Mouse (Mus musculus) MEL (cell line): Measurements from ENCODE around the gene Zfp39. TPM values are rescaled to one million over a fixed set of nuclear protein-coding genes. Genes with fewer than 3 reads are reported as not detected.

Experiments
- DNase-seq: peaks from one replicate; pipeline ENCODE4 v3.0.0; 2011; ENCODE audit warnings: low read depth, low spot score
- H3K27ac ChIP-seq: 2 replicates; pipeline ENCODE4 v1.5.1; 2012; ENCODE audit warnings: low read depth, mild to moderate bottlenecking, control low read depth, low read length, moderate library complexity; ENCODE audit not compliant: control insufficient read depth
- H3K27me3 ChIP-seq, 2 experiments: fragments of 150-350 bp in 1 of 2; sonication (generic) in 1 of 2; 2 replicates each; pipeline ENCODE4 v1.6.1; 2012; ENCODE audit warnings: low read length in 2 of 2, mild to moderate bottlenecking in 2 of 2, improper control_type of control experiment in 1 of 2, moderate library complexity in 1 of 2; ENCODE audit not compliant: insufficient read depth in 2 of 2, control insufficient read depth in 1 of 2
- H3K36me3 ChIP-seq, 2 experiments: 2 replicates each; pipeline ENCODE4 v1.6.1; 2012 to 2014; ENCODE audit warnings: low read length in 2 of 2, improper control_type of control experiment in 1 of 2, inconsistent platforms in 1 of 2, mild to moderate bottlenecking in 1 of 2; ENCODE audit not compliant: insufficient read depth in 2 of 2, control insufficient read depth in 1 of 2
- H3K4me1 ChIP-seq, 2 experiments: fragments of 150-350 bp in 1 of 2; sonication (generic) in 1 of 2; 2 replicates each; pipeline ENCODE4 v1.6.1; 2012; ENCODE audit warnings: low read length in 2 of 2, improper control_type of control experiment in 1 of 2, mild to moderate bottlenecking in 1 of 2; ENCODE audit not compliant: insufficient read depth in 2 of 2, control insufficient read depth in 1 of 2
- H3K4me3 ChIP-seq, 2 experiments: fragments of 150-350 bp in 1 of 2; sonication (generic) in 1 of 2; 2 replicates each; pipeline ENCODE4 v1.5.1; 2012; ENCODE audit warnings: low read depth in 2 of 2, low read length in 2 of 2, mild to moderate bottlenecking in 2 of 2, moderate library complexity in 2 of 2, control low read depth in 1 of 2, improper control_type of control experiment in 1 of 2; ENCODE audit not compliant: control insufficient read depth in 1 of 2, insufficient read depth in 1 of 2
- H3K79me2 ChIP-seq: 2 replicates; pipeline ENCODE4 v1.6.1; 2012; ENCODE audit warnings: mild to moderate bottlenecking, low read length, moderate library complexity; ENCODE audit not compliant: control insufficient read depth, poor library complexity, insufficient read depth
- H3K9ac ChIP-seq: 2 replicates; pipeline ENCODE4 v1.6.1; 2012; ENCODE audit warnings: low read depth, mild to moderate bottlenecking, control low read depth, low read length, moderate library complexity; ENCODE audit not compliant: control insufficient read depth, poor library complexity, severe bottlenecking
- H3K9me3 ChIP-seq: fragments of 150-350 bp; sonication (generic); replicated peaks from 2 replicates; pipeline ENCODE4 v1.6.1; 2012; ENCODE audit warnings: mild to moderate bottlenecking, low read length, improper control_type of control experiment, moderate library complexity; ENCODE audit not compliant: insufficient read depth
- BHLHE40 ChIP-seq: IDR thresholded peaks from 2 replicates; pipeline ENCODE4 v1.6.1; 2012; ENCODE audit warnings: low read depth, mild to moderate bottlenecking, inconsistent platforms, low read length, improper control_type of control experiment, borderline replicate concordance
- CHD1 ChIP-seq: IDR thresholded peaks from 2 replicates; pipeline ENCODE4 v1.6.1; 2012; ENCODE audit warnings: low read depth, mild to moderate bottlenecking, inconsistent platforms, low read length, improper control_type of control experiment
- CHD2 ChIP-seq: IDR thresholded peaks from 2 replicates; pipeline ENCODE4 v1.6.1; 2011; ENCODE audit warnings: low read length, improper control_type of control experiment
- CTCF ChIP-seq, 3 experiments: IDR thresholded peaks in 2 of 3; conservative IDR thresholded peaks in 1 of 3; 2 replicates each; pipeline ENCODE4 v1.5.1; 2011 to 2012; ENCODE audit warnings: low read length in 3 of 3, low read depth in 2 of 3, mild to moderate bottlenecking in 2 of 3, improper control_type of control experiment in 1 of 3, inconsistent platforms in 1 of 3, mixed read lengths in 1 of 3, moderate library complexity in 1 of 3; ENCODE audit not compliant: control insufficient read depth in 1 of 3, insufficient read depth in 1 of 3, poor library complexity in 1 of 3, severe bottlenecking in 1 of 3
- E2F4 ChIP-seq: IDR thresholded peaks from 2 replicates; pipeline ENCODE4 v1.6.1; 2011; ENCODE audit warnings: low read depth, low read length, improper control_type of control experiment, borderline replicate concordance
- ELF1 ChIP-seq: IDR thresholded peaks from 2 replicates; pipeline ENCODE4 v1.6.1; 2014; ENCODE audit warnings: low read depth, mild to moderate bottlenecking, inconsistent platforms, low read length, improper control_type of control experiment, moderate library complexity
- EP300 ChIP-seq, 2 experiments: IDR thresholded peaks; 2 replicates each; pipeline ENCODE4 v1.6.1; 2011; ENCODE audit warnings: improper control_type of control experiment in 2 of 2, low read length in 2 of 2, low read depth in 1 of 2, mild to moderate bottlenecking in 1 of 2
- ETS1 ChIP-seq: IDR thresholded peaks from 2 replicates; pipeline ENCODE4 v1.6.1; 2012; ENCODE audit warnings: low read depth, mild to moderate bottlenecking, inconsistent platforms, low read length, improper control_type of control experiment, moderate library complexity
- GABPA ChIP-seq: IDR thresholded peaks from 2 replicates; pipeline ENCODE4 v1.6.1; 2012; ENCODE audit warnings: low read depth, mild to moderate bottlenecking, inconsistent platforms, low read length, improper control_type of control experiment, moderate library complexity
- GATA1 ChIP-seq: IDR thresholded peaks from 2 replicates; pipeline ENCODE4 v1.6.1; 2011; ENCODE audit warnings: low read depth, low read length, improper control_type of control experiment
- JUND ChIP-seq: IDR thresholded peaks from 2 replicates; pipeline ENCODE4 v1.6.1; 2011; ENCODE audit warnings: low read depth, mild to moderate bottlenecking, improper control_type of control experiment, low read length
- KAT2A ChIP-seq: conservative IDR thresholded peaks from 2 replicates; pipeline ENCODE4 v1.6.1; 2012; ENCODE audit warnings: low read depth, low read length, improper control_type of control experiment, inconsistent platforms
- MAX ChIP-seq: IDR thresholded peaks from 2 replicates; pipeline ENCODE4 v1.6.1; 2011; ENCODE audit warnings: low read length, improper control_type of control experiment
- MAZ ChIP-seq: IDR thresholded peaks from 2 replicates; pipeline ENCODE4 v1.6.1; 2012; ENCODE audit warnings: low read depth, mild to moderate bottlenecking, inconsistent platforms, low read length, improper control_type of control experiment
- MXI1 ChIP-seq: IDR thresholded peaks from 2 replicates; pipeline ENCODE4 v1.6.1; 2011; ENCODE audit warnings: mild to moderate bottlenecking, low read depth, low read length, improper control_type of control experiment
- MYC ChIP-seq: IDR thresholded peaks from 2 replicates; pipeline ENCODE4 v1.6.1; 2011; ENCODE audit warnings: low read depth, mild to moderate bottlenecking, low read length, improper control_type of control experiment, moderate library complexity
- NELFE ChIP-seq: IDR thresholded peaks from 2 replicates; pipeline ENCODE4 v1.6.1; 2011; ENCODE audit warnings: low read depth, low read length, improper control_type of control experiment
- POLR2AphosphoS2 ChIP-seq: IDR thresholded peaks from 2 replicates; pipeline ENCODE4 v1.6.1; 2011; ENCODE audit warnings: low read length, improper control_type of control experiment
- RAD21 ChIP-seq: IDR thresholded peaks from 2 replicates; pipeline ENCODE4 v1.6.1; 2011; ENCODE audit warnings: mild to moderate bottlenecking, low read depth, low read length, improper control_type of control experiment
- RCOR1 ChIP-seq: IDR thresholded peaks from 2 replicates; pipeline ENCODE4 v1.6.1; 2012; ENCODE audit warnings: low read depth, mild to moderate bottlenecking, inconsistent platforms, low read length, improper control_type of control experiment
- SIN3A ChIP-seq: IDR thresholded peaks from 2 replicates; pipeline ENCODE4 v1.6.1; 2012; ENCODE audit warnings: low read length, improper control_type of control experiment, inconsistent platforms
- TAL1 ChIP-seq: IDR thresholded peaks from 2 replicates; pipeline ENCODE4 v1.6.1; 2012; ENCODE audit warnings: mild to moderate bottlenecking, inconsistent platforms, low read length, moderate library complexity, mixed read lengths
- TBP ChIP-seq: IDR thresholded peaks from 2 replicates; pipeline ENCODE4 v1.8.0; 2011; ENCODE audit warnings: low read depth, low read length, improper control_type of control experiment
- TCF12 ChIP-seq: IDR thresholded peaks from 2 replicates; pipeline ENCODE4 v1.6.1; 2014; ENCODE audit warnings: low read depth, mild to moderate bottlenecking, inconsistent platforms, low read length, improper control_type of control experiment, moderate library complexity
- UBTF ChIP-seq: IDR thresholded peaks from 2 replicates; pipeline ENCODE4 v1.6.1; 2012; ENCODE audit warnings: low read depth, mild to moderate bottlenecking, inconsistent platforms, low read length, improper control_type of control experiment, moderate library complexity, borderline replicate concordance; ENCODE audit not compliant: insufficient read depth
- USF1 ChIP-seq: IDR thresholded peaks from 2 replicates; pipeline ENCODE4 v1.6.1; 2014; ENCODE audit warnings: low read depth, mild to moderate bottlenecking, inconsistent platforms, low read length, improper control_type of control experiment, moderate library complexity
- USF2 ChIP-seq, 2 experiments: IDR thresholded peaks; 2 replicates each; pipeline ENCODE4 v1.6.1; 2011 to 2012; ENCODE audit warnings: improper control_type of control experiment in 2 of 2, low read length in 2 of 2, borderline replicate concordance in 1 of 2, inconsistent platforms in 1 of 2, low read depth in 1 of 2, mild to moderate bottlenecking in 1 of 2; ENCODE audit not compliant: insufficient read depth in 1 of 2
- ZC3H11A ChIP-seq: IDR thresholded peaks from 2 replicates; pipeline ENCODE4 v1.6.1; 2012; ENCODE audit warnings: low read depth, mild to moderate bottlenecking, inconsistent platforms, low read length, improper control_type of control experiment
- ZMIZ1 ChIP-seq: IDR thresholded peaks from 2 replicates; pipeline ENCODE4 v1.6.1; 2012; ENCODE audit warnings: low read depth, mild to moderate bottlenecking, inconsistent platforms, low read length, improper control_type of control experiment, moderate library complexity
- ZNF384 ChIP-seq: IDR thresholded peaks from 2 replicates; pipeline ENCODE4 v1.6.1; 2012; ENCODE audit warnings: low read depth, mild to moderate bottlenecking, inconsistent platforms, low read length, improper control_type of control experiment
- polyA plus RNA-seq, 2 experiments: library from polyadenylated mRNA; stranded (reverse) in 1 of 2; unstranded in 1 of 2; fragments of >175 nt in 1 of 2; fragments of >200 nt in 1 of 2; gene quantifications; 2 replicates each; pipeline versions ENCODE4 v1.2.1 to v1.2.4; 2012; ENCODE audit warnings: low replicate concordance in 2 of 2, low read depth in 1 of 2; ENCODE audit not compliant: insufficient read length in 2 of 2, insufficient read depth in 1 of 2, missing spikeins in 1 of 2
- total RNA-seq: library from RNA; depleted of rRNA; stranded (reverse); fragments of 300-350 nt; gene quantifications from 2 replicates; pipeline ENCODE4 v1.2.3, GENCODE M21; 2012

The Zfp39 gene
- total and polyA plus RNA-seq, 3 experiments, result 5.1 to 6.0 TPM; not detected in 1

DNA sequence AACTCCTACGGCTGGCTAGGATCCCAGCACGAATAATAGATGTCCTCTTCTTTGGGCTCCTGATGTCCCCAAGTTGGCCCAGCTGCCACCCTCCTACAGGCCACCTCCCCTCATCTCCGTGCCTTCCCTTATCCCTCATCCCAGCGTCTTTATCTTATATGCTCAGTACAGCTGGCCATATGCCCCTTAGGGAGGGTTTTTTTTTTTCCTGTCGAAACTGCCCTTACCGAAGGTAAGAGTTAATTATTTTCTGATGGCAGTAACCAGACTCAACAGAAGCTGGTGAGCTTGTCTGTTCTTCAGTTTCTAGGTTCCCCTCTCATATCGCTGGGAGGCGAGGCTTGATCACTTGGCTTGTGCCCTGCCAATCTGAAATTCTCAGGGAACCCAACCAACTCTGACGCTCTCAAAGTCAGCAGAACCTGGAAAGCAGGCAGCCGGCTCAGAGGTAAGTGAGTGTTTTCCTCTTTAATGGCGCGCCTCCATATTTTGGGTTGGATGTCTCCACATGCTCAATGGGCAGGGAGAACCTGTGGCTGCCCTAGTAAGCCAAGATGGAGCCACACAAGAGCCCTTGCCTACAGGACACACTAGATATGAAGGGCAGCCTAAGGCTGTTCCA lies 13.8 kb upstream of the Zfp39 start, which contains the start of gene Btnl10 (continued):
- peak; percentile 70 for TF ChIP-seq TAL1
- TF ChIP-seq NELFE, result no peak
- no peak for TF ChIP-seq ELF1
- peak; percentile 61; the same call in 1 of the 2 replicates for TF ChIP-seq BHLHE40
- no peak for TF ChIP-seq UBTF
- TF ChIP-seq RAD21, result no peak
- no peak for TF ChIP-seq CTCF (IDR thresholded peaks at IDR 0.05 in 2 of 3, conservative IDR thresholded peaks at IDR 0.05 in 1 of 3; ENCODE audit: control insufficient read depth in 1 of 3, insufficient read depth in 1 of 3, low read depth in 2 of 3, low read length in 3 of 3, poor library complexity in 1 of 3, severe bottlenecking in 1 of 3)
- peak; percentile 56; the same call in 1 of the 2 replicates for TF ChIP-seq MAZ
- TF ChIP-seq POLR2AphosphoS2, result no peak
- peak; percentile 37; the same call in 1 of the 2 replicates for TF ChIP-seq CHD1
- TF ChIP-seq ZMIZ1, result no peak
- peak; percentile 69; the same call in 1 of the 2 replicates for TF ChIP-seq GATA1
- TF ChIP-seq GABPA, result no peak
- TF ChIP-seq USF2 (IDR thresholded peaks at IDR 0.05; ENCODE audit: borderline replicate concordance in 1 of 2, insufficient read depth in 1 of 2, low read depth in 1 of 2, low read length in 2 of 2), result no peak
- TF ChIP-seq SIN3A, result peak; percentile 82
- TF ChIP-seq EP300 (IDR thresholded peaks at IDR 0.05; ENCODE audit: low read depth in 1 of 2, low read length in 2 of 2), result peak; percentile 62 to 83
- peak; percentile 74 for TF ChIP-seq ETS1
- no peak for TF ChIP-seq E2F4
- peak; percentile 67; the same call in 1 of the 2 replicates for TF ChIP-seq RCOR1
- TF ChIP-seq, all 39 proteins: peak for 15

DNA sequence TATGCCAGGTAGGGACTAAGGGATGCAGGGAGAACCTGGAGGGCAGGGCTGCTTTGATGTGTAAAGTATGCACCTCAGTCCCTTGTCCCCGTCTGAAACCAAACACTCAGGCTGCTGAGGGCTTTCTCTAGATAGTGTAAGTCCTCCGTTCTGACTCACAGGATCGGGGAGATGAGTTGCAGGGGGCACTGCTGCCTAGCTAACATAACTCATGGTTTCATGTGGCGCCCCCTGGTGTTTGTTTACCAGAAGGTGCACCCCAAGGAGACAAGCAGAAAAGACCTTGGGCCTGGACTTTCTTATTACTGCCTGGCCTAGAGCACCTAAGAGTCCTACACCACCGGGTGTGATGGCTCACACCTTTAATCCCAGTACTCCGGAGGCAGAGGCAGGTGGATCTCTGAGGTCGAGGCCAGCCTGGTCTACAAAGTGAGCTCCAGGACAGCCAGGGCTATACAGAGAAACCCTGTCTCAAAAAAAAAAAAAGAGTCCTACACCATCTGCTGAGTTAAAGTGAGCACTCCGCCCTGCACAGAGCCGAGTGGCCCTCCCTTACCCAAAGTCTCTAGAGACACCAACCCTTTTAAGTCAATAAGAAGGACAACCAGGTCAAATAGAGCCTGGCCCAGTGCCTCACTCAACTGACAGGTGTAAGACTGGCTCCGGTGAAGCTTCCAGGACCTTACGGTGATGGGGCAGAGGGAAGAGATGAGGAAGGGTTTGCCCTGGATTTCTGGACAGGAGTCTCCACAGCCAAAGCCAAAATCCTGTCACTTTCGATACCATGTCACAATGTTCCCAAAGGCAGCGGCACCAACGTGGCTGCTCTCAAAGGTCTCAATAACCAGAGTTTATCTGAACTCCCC lies 13.1 kb upstream of the Zfp39 start:
- H3K27me3 ChIP-seq, result no peaks in the 10 kb centered on the region
- H3K4me3 ChIP-seq, result peak overlapping the region; percentile 17 to 44
- H3K36me3 ChIP-seq, result peaks cover 0 to 16% of the 10 kb centered on the region in 2 experiments; a peak in 2 of 4 replicates
- peak; percentile 91 for DNase-seq
- peaks cover 8 to 24% of the 10 kb centered on the region in 2 experiments for H3K4me1 ChIP-seq
- H3K79me2 ChIP-seq, result no peaks in the 10 kb centered on the region
- H3K9me3 ChIP-seq, result no peaks in the 10 kb centered on the region
- peak overlapping the region; percentile 25 for H3K27ac ChIP-seq
- H3K9ac ChIP-seq, result peak overlapping the region; percentile 25
- TF ChIP-seq ZMIZ1 (no peak), MXI1 (peak; percentile 58; the same call in 1 of the 2 replicates), MYC (peak; percentile 64; the same call in 1 of the 2 replicates), ZC3H11A (no peak), RCOR1 (no peak), TCF12 (no peak), RAD21 (peak; percentile 36), TBP (no peak), ELF1 (no peak), NELFE (no peak), JUND (0 out of 2 replicates have a peak, but pooled peaks have one; percentile 39), CHD2 (no peak), ZNF384 (no peak; the same call in 1 of the 2 replicates), USF2 (IDR thresholded peaks at IDR 0.05; ENCODE audit: borderline replicate concordance in 1 of 2, insufficient read depth in 1 of 2, low read depth in 1 of 2, low read length in 2 of 2) (no peak), ETS1 (no peak), UBTF (no peak), USF1 (no peak), BHLHE40 (0 out of 2 replicates have a peak, but pooled peaks have one; percentile 12), MAX (0 out of 2 replicates have a peak, but pooled peaks have one; percentile 31), GATA1 (no peak), CHD1 (no peak), KAT2A (no peak)
